Mouse (Mus musculus) lung, postnatal 0 days (tissue): Measurements from ENCODE around the gene Nodal. TPM values are rescaled to one million over a fixed set of nuclear protein-coding genes. Genes with fewer than 3 reads are reported as not detected.

Experiments used
- ATAC-seq: fragments of 200-750 bp; cut with Nextera tagmentation; 2 replicates; pipeline ENCODE4 v1.8.0; 2017; ENCODE audit warnings: moderate library complexity
- DNase-seq: peaks from one replicate; pipeline ENCODE4 v3.0.0-alpha.2; 2016; ENCODE audit warnings: low spot score
- H3K27ac ChIP-seq: fragments of 300-500 bp; sonication (generic); 2 replicates; pipeline ENCODE4 v1.5.1; 2014; ENCODE audit warnings: antibody characterized with exemption, mild to moderate bottlenecking, low read length, mixed read lengths
- H3K27me3 ChIP-seq: fragments of 300-500 bp; sonication (generic); replicated peaks from 2 replicates; pipeline ENCODE4 v1.6.1; 2014; ENCODE audit warnings: low read length, mixed read lengths; ENCODE audit not compliant: insufficient read depth
- H3K36me3 ChIP-seq: fragments of 300-500 bp; sonication (generic); 2 replicates; pipeline ENCODE4 v1.6.1; 2014; ENCODE audit warnings: low read length, mixed read lengths; ENCODE audit not compliant: insufficient read depth
- H3K4me1 ChIP-seq: fragments of 300-500 bp; sonication (generic); 2 replicates; pipeline ENCODE4 v1.6.1; 2014; ENCODE audit warnings: antibody characterized with exemption, low read depth, low read length, mixed read lengths; ENCODE audit not compliant: insufficient read depth
- H3K4me2 ChIP-seq: fragments of 300-500 bp; sonication (generic); replicated peaks from 2 replicates; pipeline ENCODE4 v1.6.1; 2014; ENCODE audit warnings: low read depth, mild to moderate bottlenecking, low read length, moderate library complexity, mixed read lengths
- H3K4me3 ChIP-seq: fragments of 300-500 bp; sonication (generic); 2 replicates; pipeline ENCODE4 v1.5.1; 2014; ENCODE audit warnings: low read depth, low read length
- H3K9ac ChIP-seq: fragments of 300-500 bp; sonication (generic); replicated peaks from 2 replicates; pipeline ENCODE4 v1.6.1; 2014; ENCODE audit warnings: low read depth, mild to moderate bottlenecking
- H3K9me3 ChIP-seq: fragments of 300-500 bp; sonication (generic); 2 replicates; pipeline ENCODE4 v1.6.1; 2016; ENCODE audit warnings: low read length, mixed read lengths
- CTCF ChIP-seq: IDR thresholded peaks from 2 replicates; pipeline ENCODE4 v1.5.1; 2016; ENCODE audit warnings: antibody characterized with exemption, mild to moderate bottlenecking
- EP300 ChIP-seq: IDR thresholded peaks from 2 replicates; pipeline ENCODE4 v1.6.1; 2016; ENCODE audit warnings: antibody characterized with exemption, mild to moderate bottlenecking, control low read depth
- WGBS: fragments of 180-500 bp; shearing (Covaris S2); extraction: QIAGEN DNeasy Blood & Tissue Kit; methylation state at CpG from one replicate; pipeline ENCODE4 v1.1.7; 2014; 5-methylcytosine and 5-hydroxymethylcytosine counted together
- polyA plus RNA-seq: library from polyadenylated mRNA; unstranded; fragments of >200 nt; fragmentation: Nextera tagmentation; extraction: Ambion mirVana; gene quantifications from 2 replicates; pipeline ENCODE4 v1.2.1, GENCODE M21; 2015

The Nodal gene
- polyA plus RNA-seq, 1 experiment from 2014 or later = 0.37 TPM

DNA sequence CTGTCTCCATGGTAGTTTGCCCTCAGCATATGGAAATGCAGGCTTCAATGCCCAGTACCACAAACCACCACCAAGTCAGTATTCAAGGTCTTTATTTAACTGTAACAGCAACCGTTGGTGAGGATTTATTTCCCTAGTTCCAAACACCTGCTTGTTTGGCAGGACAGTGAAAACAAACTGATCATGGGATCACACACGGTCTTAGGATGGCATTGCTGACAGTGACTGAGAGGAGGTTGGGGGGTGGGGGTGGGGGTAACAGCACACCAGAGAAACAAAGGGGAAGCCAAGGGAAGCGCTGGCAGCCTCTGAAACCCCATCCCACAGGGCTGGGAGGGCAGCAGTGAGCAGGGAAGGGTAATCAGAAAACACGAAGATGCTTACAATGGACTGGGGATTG is 10.6 kb downstream of the Nodal start:
- Histone ChIP-seq H3K4me2 (no peak overlapping the region), H3K9me3 (no peaks in the 10 kb centered on the region), H3K27me3 (no peaks in the 10 kb centered on the region), H3K4me1 (no peaks in the 10 kb centered on the region), H3K4me3 (no peak overlapping the region), H3K9ac (no peak overlapping the region), H3K36me3 (peaks cover 25% of the 10 kb centered on the region; the same call in 1 of the 2 replicates), H3K27ac (no peak overlapping the region)
- DNase-seq (no peak), ATAC-seq (no peak)
- WGBS = 57% methylated on average over 4 of the region's 4 CpGs
- no peak for TF ChIP-seq EP300
- no peak for TF ChIP-seq CTCF

- no peak overlapping the region for H3K9ac ChIP-seq
- no peaks in the 10 kb centered on the region for H3K27me3 ChIP-seq
These were observed 11.3 kb downstream of the Nodal start for GRCm38 (mm10) chr10:61429043-61429442.

DNA sequence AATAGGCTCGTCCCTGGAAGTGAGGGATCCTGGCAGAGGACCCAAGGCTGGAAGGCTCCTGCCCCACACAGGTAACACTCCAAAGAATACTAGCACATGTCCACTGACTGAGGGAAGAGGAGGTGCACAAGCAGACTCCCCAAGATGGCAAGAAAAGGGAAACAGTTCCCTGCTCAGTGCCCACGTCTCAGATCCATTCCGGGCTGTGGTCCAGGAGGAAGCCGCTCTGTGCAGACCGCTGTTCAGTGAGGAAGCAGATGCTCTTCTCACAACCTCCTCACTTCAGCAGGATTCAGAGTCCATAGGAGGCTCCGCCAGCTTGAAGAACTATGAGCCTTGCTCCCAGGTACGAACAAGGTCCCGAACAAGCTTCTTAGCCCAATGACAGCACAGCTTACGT is 13.6 kb downstream of the Nodal start:
- DNase-seq = no peak
- H3K9ac ChIP-seq = no peak overlapping the region
- H3K4me2 ChIP-seq = no peak overlapping the region
- TF ChIP-seq EP300 (no peak), CTCF (no peak)
- no peaks in the 10 kb centered on the region for H3K27me3 ChIP-seq
- H3K4me1 ChIP-seq = no peaks in the 10 kb centered on the region
- 92% methylated on average over 9 of the region's 9 CpGs for WGBS
- H3K36me3 ChIP-seq = peaks cover 34% of the 10 kb centered on the region; the same call in 1 of the 2 replicates
- H3K4me3 ChIP-seq = no peak overlapping the region
- H3K27ac ChIP-seq = no peak overlapping the region
- ATAC-seq = no peak
- no peaks in the 10 kb centered on the region for H3K9me3 ChIP-seq

More at GRCm38 (mm10) chr10:61429043-61429442, 11.3 kb downstream of the Nodal start:
- Histone ChIP-seq H3K4me2 (no peak overlapping the region), H3K27ac (no peak overlapping the region), H3K4me3 (no peak overlapping the region), H3K4me1 (no peaks in the 10 kb centered on the region), H3K9me3 (no peaks in the 10 kb centered on the region), H3K36me3 (peaks cover 31% of the 10 kb centered on the region; the same call in 1 of the 2 replicates)
- DNase-seq = no peak
- TF ChIP-seq CTCF (no peak), EP300 (no peak)
- WGBS = 91% methylated on average over 5 of the region's 5 CpGs
- no peak for ATAC-seq

- ATAC-seq (no peak), DNase-seq (no peak)
- 85% methylated on average over 7 of the region's 7 CpGs for WGBS
- no peak overlapping the region for H3K9ac ChIP-seq
- H3K27me3 ChIP-seq = no peaks in the 10 kb centered on the region
- no peaks in the 10 kb centered on the region for H3K9me3 ChIP-seq
- 0 out of 2 replicates have a peak, but pooled peaks cover 4% of the 10 kb centered on the region for H3K36me3 ChIP-seq
- no peak overlapping the region for H3K4me2 ChIP-seq
- H3K27ac ChIP-seq = no peak overlapping the region
- TF ChIP-seq EP300 (no peak), CTCF (no peak)
- no peaks in the 10 kb centered on the region for H3K4me1 ChIP-seq
- H3K4me3 ChIP-seq = no peak overlapping the region
These were observed 22.5 kb downstream of the Nodal start for GRCm38 (mm10) chr10:61440202-61440800.

GRCm38 (mm10) chr10:61443456-61443855 is 25.7 kb downstream of the Nodal start:
- no peak overlapping the region for H3K4me3 ChIP-seq
- ATAC-seq = no peak
- DNase-seq = no peak
- H3K27me3 ChIP-seq = no peaks in the 10 kb centered on the region
- peaks cover 8% of the 10 kb centered on the region; the same call in 1 of the 2 replicates for H3K4me1 ChIP-seq
- no peak for TF ChIP-seq EP300
- no peak for TF ChIP-seq CTCF
- H3K9ac ChIP-seq = no peak overlapping the region
- no peak overlapping the region for H3K27ac ChIP-seq
- no peak overlapping the region for H3K4me2 ChIP-seq
- 0 out of 2 replicates have a peak, but pooled peaks cover 4% of the 10 kb centered on the region for H3K36me3 ChIP-seq
- H3K9me3 ChIP-seq = no peaks in the 10 kb centered on the region
- 50% methylated on average over 6 of the region's 6 CpGs for WGBS

- no peak overlapping the region for H3K4me2 ChIP-seq
- TF ChIP-seq EP300 (no peak), CTCF (no peak)
- 47% methylated on average over 1 of the region's 1 CpGs for WGBS
- H3K4me1 ChIP-seq = peaks cover 8% of the 10 kb centered on the region; the same call in 1 of the 2 replicates
- H3K9me3 ChIP-seq = no peaks in the 10 kb centered on the region
- H3K27me3 ChIP-seq = no peaks in the 10 kb centered on the region
- no peak for DNase-seq
- no peak for ATAC-seq
- H3K36me3 ChIP-seq = 0 out of 2 replicates have a peak, but pooled peaks cover 4% of the 10 kb centered on the region
- H3K4me3 ChIP-seq = no peak overlapping the region
- no peak overlapping the region for H3K27ac ChIP-seq
- no peak overlapping the region for H3K9ac ChIP-seq
These were observed 26.1 kb downstream of the Nodal start for GRCm38 (mm10) chr10:61443876-61444275.
